In the genomic region with DNA sequence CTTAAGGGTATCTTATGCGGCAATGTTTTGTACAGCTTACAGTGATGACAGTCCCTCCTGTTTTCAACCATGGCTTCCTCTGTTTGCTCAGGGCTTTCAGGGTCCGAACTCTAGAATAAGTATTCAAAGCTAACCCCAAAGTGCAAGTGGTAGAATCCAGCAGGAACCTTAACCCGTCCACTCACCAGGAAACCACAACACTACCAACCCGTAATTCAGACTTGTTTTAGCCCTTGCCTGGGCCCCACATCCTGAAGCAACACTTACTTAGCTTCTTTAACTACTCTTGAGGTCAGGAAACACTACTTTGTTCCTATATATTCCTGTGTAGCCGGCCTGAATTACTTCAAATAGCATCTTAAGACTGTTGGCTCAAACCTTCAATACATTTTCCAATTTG, we compare ENCODE assay signal across 28 mouse cellular contexts. TPM values are rescaled to one million over a fixed set of nuclear protein-coding genes. Genes with fewer than 3 reads are reported as not detected.
"Had no signal": no experiment of that assay in that cellular context is flagged by ENCODE, and none has a peak within 500 bp of the region (broad histone marks: within the 10 kb centered on the region; RNA-seq: fewer than 3 reads in every experiment).

No protein-coding gene starts in this region.

- H3K36me3 ChIP-seq: intestine, embryonic 15.5 days; limb, embryonic 10.5 days; limb, embryonic 13.5 days; midbrain, embryonic 12.5 days; midbrain, embryonic 15.5 days; neural tube, embryonic 12.5 days; neural tube, embryonic 15.5 days had no signal

- DNase-seq: kidney, adult 11 months; kidney, adult 8-10 months; kidney, postnatal 14 days; kidney, postnatal 4 days; lung, embryonic 14.5 days; right cerebral cortex, adult 18-20 months; right cerebral cortex, postnatal 14 days; right cerebral cortex, postnatal 4 days; thymus, adult 2 months; thymus, postnatal 25 days had no signal

- H3K4me3 ChIP-seq: intestine, embryonic 15.5 days; limb, embryonic 10.5 days; limb, embryonic 13.5 days; midbrain, embryonic 12.5 days; midbrain, embryonic 15.5 days; neural tube, embryonic 12.5 days; neural tube, embryonic 15.5 days had no signal

- H3K4me1 ChIP-seq: intestine, embryonic 15.5 days; limb, embryonic 10.5 days; limb, embryonic 13.5 days; midbrain, embryonic 12.5 days; midbrain, embryonic 15.5 days; neural tube, embryonic 12.5 days; neural tube, embryonic 15.5 days had no signal

- H3K4me2 ChIP-seq: intestine, embryonic 15.5 days; limb, embryonic 13.5 days; lung, embryonic 14.5 days; midbrain, embryonic 12.5 days; midbrain, embryonic 15.5 days; neural tube, embryonic 12.5 days; neural tube, embryonic 15.5 days had no signal

- H3K27ac ChIP-seq: intestine, embryonic 15.5 days; limb, embryonic 10.5 days; limb, embryonic 13.5 days; macrophage; midbrain, embryonic 12.5 days; midbrain, embryonic 15.5 days; neural tube, embryonic 12.5 days; neural tube, embryonic 15.5 days; stomach, postnatal 0 days had no signal

- H3K27me3 ChIP-seq: intestine, embryonic 15.5 days; limb, embryonic 13.5 days; midbrain, embryonic 12.5 days; midbrain, embryonic 15.5 days; neural tube, embryonic 12.5 days; neural tube, embryonic 15.5 days had no signal

- H3K9ac ChIP-seq: intestine, embryonic 15.5 days; limb, embryonic 13.5 days; lung, embryonic 14.5 days; midbrain, embryonic 12.5 days; midbrain, embryonic 15.5 days; neural tube, embryonic 12.5 days; neural tube, embryonic 15.5 days had no signal

- ATAC-seq: intestine, embryonic 15.5 days; lung, postnatal 0 days; midbrain, embryonic 15.5 days had no signal

- H3K9me3 ChIP-seq: intestine, embryonic 15.5 days; limb, embryonic 10.5 days; limb, embryonic 13.5 days; midbrain, embryonic 12.5 days; midbrain, embryonic 15.5 days; neural tube, embryonic 12.5 days; neural tube, embryonic 15.5 days had no signal

RNA-seq across cellular contexts. Expression of a gene that starts 19.2 kb away (rescaled TPM):
- total RNA-seq: layer of hippocampus, adult 18-20 months; left cerebral cortex, postnatal 25 days; megakaryocyte, adult 5-6 weeks had no signal
- polyA plus RNA-seq: intestine, embryonic 15.5 days; kidney, embryonic 16.5 days; limb, embryonic 10.5 days; liver, adult 2 months; lung, embryonic 14.5 days; lung, postnatal 0 days; macrophage; midbrain, embryonic 12.5 days; neural tube, embryonic 15.5 days; stomach, postnatal 0 days had no signal

RNA-seq across cellular contexts. Expression of a gene that starts 46.1 kb away (rescaled TPM):
- total RNA-seq: layer of hippocampus, adult 18-20 months; layer of hippocampus, postnatal 14 days; left cerebral cortex, adult 8-10 months; left cerebral cortex, postnatal 25 days; liver, adult 2 months; megakaryocyte, adult 5-6 weeks had no signal
- polyA plus RNA-seq: intestine, embryonic 15.5 days; kidney, embryonic 16.5 days; limb, embryonic 10.5 days; limb, embryonic 13.5 days; liver, adult 2 months; lung, postnatal 0 days; macrophage; midbrain, embryonic 15.5 days; neural tube, embryonic 15.5 days; stomach, embryonic 14.5 days; stomach, postnatal 0 days; thymus, adult 2 months had no signal

RNA-seq across cellular contexts. Expression of a gene that starts 47.6 kb away (rescaled TPM):
- total RNA-seq: layer of hippocampus, adult 18-20 months; left cerebral cortex, postnatal 25 days; liver, adult 2 months; megakaryocyte, adult 5-6 weeks had no signal
- polyA plus RNA-seq: intestine, embryonic 15.5 days; kidney, embryonic 16.5 days; limb, embryonic 10.5 days; limb, embryonic 13.5 days; lung, embryonic 14.5 days; lung, postnatal 0 days; macrophage; midbrain, embryonic 12.5 days; midbrain, embryonic 15.5 days; neural tube, embryonic 12.5 days; neural tube, embryonic 15.5 days; stomach, embryonic 14.5 days; stomach, postnatal 0 days; thymus, adult 2 months had no signal
